Mouse (Mus musculus) ES-Bruce4 (cell line): ENCODE measurements around the gene Fam120b. TPM values are rescaled to one million over a fixed set of nuclear protein-coding genes. Genes with fewer than 3 reads are reported as not detected.

Experiments
- H3K27ac ChIP-seq: 2 replicates; pipeline ENCODE4 v1.5.1; 2012; ENCODE audit warnings: low read length, inconsistent platforms; ENCODE audit not compliant: insufficient read depth
- H3K27me3 ChIP-seq: 2 replicates; pipeline ENCODE4 v1.6.1; 2012; ENCODE audit warnings: mild to moderate bottlenecking, low read length, inconsistent platforms; ENCODE audit not compliant: control insufficient read depth, poor library complexity, insufficient read depth, severe bottlenecking
- H3K36me3 ChIP-seq: 2 replicates; pipeline ENCODE4 v1.6.1; 2012; ENCODE audit warnings: inconsistent platforms, mild to moderate bottlenecking, low read length, moderate library complexity; ENCODE audit not compliant: control insufficient read depth, poor library complexity, insufficient read depth, severe bottlenecking
- H3K4me1 ChIP-seq: one replicate; pipeline ENCODE4 v1.8.1; 2011; ENCODE audit warnings: low read length; ENCODE audit not compliant: control insufficient read depth, insufficient read depth
- H3K4me3 ChIP-seq: 2 replicates; pipeline ENCODE4 v1.5.1; 2011; ENCODE audit warnings: low read depth, mild to moderate bottlenecking, low read length
- H3K9ac ChIP-seq: 2 replicates; pipeline ENCODE4 v1.6.1; 2012; ENCODE audit warnings: low read depth, mild to moderate bottlenecking, inconsistent platforms; ENCODE audit not compliant: poor library complexity, severe bottlenecking
- H3K9me3 ChIP-seq: replicated peaks from 2 replicates; pipeline ENCODE4 v1.6.1; 2012; ENCODE audit warnings: mild to moderate bottlenecking, low read length, inconsistent platforms; ENCODE audit not compliant: control insufficient read depth, poor library complexity, insufficient read depth, severe bottlenecking
- CTCF ChIP-seq: IDR thresholded peaks from one replicate; pipeline ENCODE4 v1.8.1; 2011; ENCODE audit warnings: low read depth, low read length
- EP300 ChIP-seq: IDR thresholded peaks from 2 replicates; pipeline ENCODE4 v1.6.1; 2011; ENCODE audit warnings: low read depth, low read length; ENCODE audit not compliant: insufficient read depth
- POLR2A ChIP-seq: IDR thresholded peaks from one replicate; pipeline ENCODE4 v1.8.1; 2011; ENCODE audit warnings: low read length; ENCODE audit not compliant: insufficient read depth
- polyA plus RNA-seq: library from polyadenylated mRNA; stranded (reverse); fragments of >200 nt; gene quantifications from 2 replicates; pipeline ENCODE4 v1.2.4, GENCODE M21; 2011; ENCODE audit warnings: low read depth; ENCODE audit not compliant: missing spikeins, insufficient read depth, insufficient read length

Fam120b gene
- polyA plus RNA-seq, 1 experiment: 9.7 TPM

DNA sequence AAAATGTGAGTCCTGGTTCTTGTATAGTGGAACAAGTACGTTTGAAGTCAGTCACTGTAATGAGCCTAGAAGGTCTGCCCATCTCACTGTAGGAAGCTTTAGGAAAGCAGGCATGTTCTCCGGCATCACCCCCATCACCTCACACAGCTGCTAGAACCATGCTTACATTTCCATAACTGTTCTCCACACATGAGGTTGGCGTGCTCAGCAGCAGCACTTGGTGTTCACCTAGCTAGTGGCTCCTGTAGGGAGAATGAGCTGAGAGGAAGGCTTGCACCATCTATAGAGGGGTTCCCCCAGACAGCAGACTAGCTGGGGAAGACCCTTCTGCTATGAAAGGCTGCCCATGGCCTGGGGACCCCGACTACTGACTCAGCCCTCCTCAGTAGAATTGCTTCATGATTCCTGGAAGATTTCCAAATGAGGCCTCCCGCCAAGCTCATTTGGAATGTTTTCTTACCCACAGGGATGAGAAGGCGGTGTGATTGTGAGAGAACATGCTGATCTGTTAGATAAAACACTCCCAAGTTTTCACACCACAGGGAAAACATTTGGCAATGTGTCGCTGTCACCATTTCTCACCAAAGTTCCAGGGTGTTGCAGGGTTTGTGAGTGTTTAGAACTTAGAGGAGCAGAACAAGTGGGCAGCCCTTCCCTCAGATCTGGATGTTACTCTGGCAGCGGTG lies 27.2 kb downstream of the Fam120b start:
- H3K9ac ChIP-seq: no peak overlapping the region
- H3K9me3 ChIP-seq: no peaks in the 10 kb centered on the region
- H3K27me3 ChIP-seq: no peaks in the 10 kb centered on the region
- no peaks in the 10 kb centered on the region for H3K4me1 ChIP-seq
- H3K27ac ChIP-seq: no peak overlapping the region
- no peak overlapping the region for H3K4me3 ChIP-seq
- H3K36me3 ChIP-seq: no peaks in the 10 kb centered on the region
- TF ChIP-seq EP300 (no peak), POLR2A (no peak), CTCF (no peak)

DNA sequence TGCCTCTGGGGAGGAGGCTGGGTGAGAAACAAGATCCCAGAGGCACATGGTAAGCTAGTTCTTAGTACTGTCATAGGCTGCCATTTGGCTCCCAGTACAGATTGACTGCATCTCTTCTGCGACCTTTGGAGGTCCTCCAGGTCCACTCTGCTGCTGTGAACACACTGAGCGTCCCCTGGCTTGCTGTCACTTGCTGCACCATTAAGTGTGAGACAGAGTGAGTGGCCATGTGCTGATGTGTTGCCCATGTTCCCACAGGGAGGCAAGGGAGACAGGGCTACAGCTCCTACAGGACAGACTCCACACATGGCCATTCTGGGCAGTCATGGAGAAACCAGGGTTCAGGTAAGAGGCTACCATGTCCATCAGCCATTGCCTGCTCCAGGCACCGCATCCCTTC lies 29.9 kb downstream of the Fam120b start:
- H3K9ac ChIP-seq: no peak overlapping the region
- H3K27me3 ChIP-seq: no peaks in the 10 kb centered on the region
- no peaks in the 10 kb centered on the region for H3K36me3 ChIP-seq
- H3K9me3 ChIP-seq: no peaks in the 10 kb centered on the region
- no peak for TF ChIP-seq EP300
- no peak for TF ChIP-seq CTCF
- no peak for TF ChIP-seq POLR2A
- no peak overlapping the region for H3K4me3 ChIP-seq
- H3K4me1 ChIP-seq: no peaks in the 10 kb centered on the region
- no peak overlapping the region for H3K27ac ChIP-seq

- no peak for TF ChIP-seq CTCF
- TF ChIP-seq POLR2A: no peak
- TF ChIP-seq EP300: no peak
- Histone ChIP-seq H3K27me3 (no peaks in the 10 kb centered on the region), H3K9ac (no peak overlapping the region), H3K9me3 (no peaks in the 10 kb centered on the region), H3K36me3 (no peaks in the 10 kb centered on the region), H3K27ac (no peak overlapping the region), H3K4me3 (no peak overlapping the region), H3K4me1 (no peaks in the 10 kb centered on the region)
These were observed 33.4 kb downstream of the Fam120b start for GRCm38 (mm10) chr17:15429451-15429850.

GRCm38 (mm10) chr17:15429937-15430336 lies 33.9 kb downstream of the Fam120b start:
- Histone ChIP-seq H3K9ac (no peak overlapping the region), H3K4me3 (no peak overlapping the region), H3K36me3 (no peaks in the 10 kb centered on the region), H3K4me1 (no peaks in the 10 kb centered on the region), H3K27me3 (no peaks in the 10 kb centered on the region), H3K27ac (no peak overlapping the region), H3K9me3 (no peaks in the 10 kb centered on the region)
- TF ChIP-seq POLR2A: no peak
- no peak for TF ChIP-seq EP300
- TF ChIP-seq CTCF: no peak

DNA sequence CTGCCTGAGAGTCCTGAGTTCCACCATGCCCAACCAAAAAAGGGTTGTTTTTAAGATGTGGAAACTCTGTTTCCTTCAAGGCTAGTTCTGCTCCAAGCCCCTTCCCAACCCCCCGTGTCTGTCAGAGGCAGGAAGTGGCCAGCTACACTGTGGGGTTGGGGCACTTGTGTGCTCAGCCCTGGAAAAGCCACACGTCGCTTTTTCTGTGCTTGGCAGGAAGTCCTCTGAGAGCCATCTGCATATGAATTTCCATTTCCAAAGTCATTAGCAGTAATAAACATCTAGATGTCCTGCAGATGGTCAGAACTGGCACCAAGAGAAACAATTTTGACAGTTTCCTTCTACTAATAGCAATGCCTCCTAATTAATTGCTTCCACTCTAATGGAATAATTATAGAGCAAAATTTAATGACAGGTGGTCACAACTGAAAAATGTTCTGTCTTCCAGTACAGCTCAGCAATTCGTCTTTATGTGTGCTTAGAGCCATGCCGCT lies 35.1 kb downstream of the Fam120b start:
- Histone ChIP-seq H3K9ac (no peak overlapping the region), H3K27ac (no peak overlapping the region), H3K36me3 (no peaks in the 10 kb centered on the region), H3K9me3 (no peaks in the 10 kb centered on the region), H3K4me3 (no peak overlapping the region), H3K4me1 (no peaks in the 10 kb centered on the region), H3K27me3 (no peaks in the 10 kb centered on the region)
- TF ChIP-seq CTCF (no peak), EP300 (no peak), POLR2A (no peak)

DNA sequence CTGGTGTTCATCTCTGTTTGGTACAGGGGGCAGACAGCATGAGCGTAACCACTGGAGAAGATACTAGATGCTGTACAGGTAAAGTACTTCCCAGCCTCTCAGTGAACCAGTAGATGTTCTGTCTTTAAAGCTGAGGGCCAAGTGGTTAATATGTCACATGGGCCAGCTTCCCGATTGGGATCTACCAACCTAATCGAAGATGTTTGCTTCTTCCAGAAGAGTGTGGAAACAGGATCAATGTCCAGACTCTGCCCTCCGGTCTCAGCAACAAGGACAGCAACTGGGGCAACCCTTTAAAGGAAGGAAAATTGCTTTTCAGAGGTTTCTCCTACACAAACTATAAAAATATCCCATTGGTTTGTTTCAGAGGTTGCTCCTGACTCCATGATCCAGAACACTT lies 35.5 kb downstream of the Fam120b start:
- TF ChIP-seq CTCF (no peak), POLR2A (no peak), EP300 (no peak)
- no peaks in the 10 kb centered on the region for H3K27me3 ChIP-seq
- H3K9ac ChIP-seq: no peak overlapping the region
- no peak overlapping the region for H3K4me3 ChIP-seq
- no peaks in the 10 kb centered on the region for H3K4me1 ChIP-seq
- no peaks in the 10 kb centered on the region for H3K9me3 ChIP-seq
- H3K36me3 ChIP-seq: no peaks in the 10 kb centered on the region
- no peak overlapping the region for H3K27ac ChIP-seq
